Mouse (Mus musculus): ENCODE data around the gene Hnrnpl.
A peak's percentile ranks its signal among the peaks of the same experiment; 100 is the strongest.

Hnrnpl gene

GRCm38 (mm10) chr7:28812436-28812835 is 4.1 kb downstream of the Hnrnpl start:
- DNase-seq (ENCODE audit: low spot score), result peak; percentile 51

GRCm38 (mm10) chr7:28812949-28813348 is 4.6 kb downstream of the Hnrnpl start:
- no peak for DNase-seq (ENCODE audit: low spot score)

GRCm38 (mm10) chr7:28814306-28815034 is 6.1 kb downstream of the Hnrnpl start:
- DNase-seq (ENCODE audit: low spot score), result no peak

GRCm38 (mm10) chr7:28815230-28815629 is 6.9 kb downstream of the Hnrnpl start:
- no peak for DNase-seq (ENCODE audit: low spot score)

- peak; percentile 47 for DNase-seq (ENCODE audit: low spot score)
Measured at GRCm38 (mm10) chr7:28816201-28816600, 7.9 kb downstream of the Hnrnpl start.

- DNase-seq (ENCODE audit: low spot score), result peak; percentile 49
Measured at GRCm38 (mm10) chr7:28816920-28817319, 8.6 kb downstream of the Hnrnpl start.

GRCm38 (mm10) chr7:28817524-28817923 is 9.2 kb downstream of the Hnrnpl start:
- no peak for DNase-seq (ENCODE audit: low spot score)

- DNase-seq (ENCODE audit: low spot score), result no peak
Measured at GRCm38 (mm10) chr7:28817957-28818356, 9.6 kb downstream of the Hnrnpl start.

GRCm38 (mm10) chr7:28818436-28818835 is 10.1 kb downstream of the Hnrnpl start:
- DNase-seq (ENCODE audit: low spot score), result peak; percentile 60

- no peak for DNase-seq (ENCODE audit: low spot score)
Measured at GRCm38 (mm10) chr7:28818861-28819452, 10.6 kb downstream of the Hnrnpl start.

- DNase-seq (ENCODE audit: low spot score), result no peak
Measured at GRCm38 (mm10) chr7:28819571-28819970, 11.2 kb downstream of the Hnrnpl start.

GRCm38 (mm10) chr7:28820358-28821260 is 12.3 kb downstream of the Hnrnpl start:
- peak; percentile 86 for DNase-seq (ENCODE audit: low spot score)

GRCm38 (mm10) chr7:28821261-28821831 is 13.0 kb downstream of the Hnrnpl start:
- peak; percentile 72 for DNase-seq (ENCODE audit: low spot score)

- DNase-seq (ENCODE audit: low spot score), result no peak
Measured at GRCm38 (mm10) chr7:28822556-28822955, 14.2 kb downstream of the Hnrnpl start.

- DNase-seq (ENCODE audit: low spot score), result no peak
Measured at GRCm38 (mm10) chr7:28822993-28823903, 14.9 kb downstream of the Hnrnpl start.

- DNase-seq (ENCODE audit: low spot score), result no peak
Measured at GRCm38 (mm10) chr7:28823932-28824331, 15.6 kb downstream of the Hnrnpl start.

- peak; percentile 93 for DNase-seq (ENCODE audit: low spot score)
Measured at GRCm38 (mm10) chr7:28824941-28825685, 16.8 kb downstream of the Hnrnpl start, which contains the start of gene Ech1. Ech1 (plus strand) TSS chr7:28825217.

GRCm38 (mm10) chr7:28825686-28826401 is 17.5 kb downstream of the Hnrnpl start:
- DNase-seq (ENCODE audit: low spot score), result peak; percentile 58

- no peak for DNase-seq (ENCODE audit: low spot score)
Measured at GRCm38 (mm10) chr7:28826402-28826772, 18.0 kb downstream of the Hnrnpl start.

- peak; percentile 68 for DNase-seq (ENCODE audit: low spot score)
Measured at GRCm38 (mm10) chr7:28827338-28827737, 19.0 kb downstream of the Hnrnpl start.

Data from testis, postnatal 10 days (tissue).